Mouse (Mus musculus) thymus, adult 2 months (tissue): ENCODE data around the gene Gm12184. TPM values are rescaled to one million over a fixed set of nuclear protein-coding genes. Genes with fewer than 3 reads are reported as not detected.

ENCODE experiments used
- DNase-seq: peaks from one replicate; pipeline ENCODE4 v3.0.0; 2021
- H3K27ac ChIP-seq: fragments of 200-500 bp; 2 replicates; pipeline ENCODE4 v1.5.1; 2012; ENCODE audit warnings: low read length, control low read depth; ENCODE audit not compliant: control insufficient read depth, insufficient read depth
- H3K27me3 ChIP-seq: fragments of 200-500 bp; 2 replicates; pipeline ENCODE4 v1.6.1; 2012; ENCODE audit warnings: mild to moderate bottlenecking, low read length, moderate library complexity, mixed read lengths; ENCODE audit not compliant: control insufficient read depth, insufficient read depth
- H3K36me3 ChIP-seq: fragments of 200-500 bp; 2 replicates; pipeline ENCODE4 v1.6.1; 2012; ENCODE audit warnings: mild to moderate bottlenecking, low read length, moderate library complexity; ENCODE audit not compliant: control insufficient read depth, insufficient read depth
- H3K4me1 ChIP-seq: fragments of 200-500 bp; replicated peaks from 2 replicates; pipeline ENCODE4 v1.6.1; 2012; ENCODE audit warnings: low read length; ENCODE audit not compliant: control insufficient read depth, insufficient read depth
- H3K4me3 ChIP-seq: fragments of 200-500 bp; 2 replicates; pipeline ENCODE4 v1.5.1; 2012; ENCODE audit warnings: mild to moderate bottlenecking, low read length, control low read depth, moderate library complexity; ENCODE audit not compliant: control insufficient read depth, insufficient read depth
- CTCF ChIP-seq: fragments of 200-500 bp; IDR thresholded peaks from 2 replicates; pipeline ENCODE4 v1.5.1; 2012; ENCODE audit warnings: mild to moderate bottlenecking, control low read depth, low read length, moderate library complexity, borderline replicate concordance; ENCODE audit not compliant: control insufficient read depth, poor library complexity, insufficient read depth; ENCODE audit errors: extremely low read depth
- POLR2A ChIP-seq: fragments of 200-500 bp; IDR thresholded peaks from 2 replicates; pipeline ENCODE4 v1.6.1; 2012; ENCODE audit warnings: mild to moderate bottlenecking, low read length, control low read depth, moderate library complexity; ENCODE audit not compliant: control insufficient read depth, poor library complexity, insufficient read depth; ENCODE audit errors: extremely low read depth
- whole genome bisulfite sequencing: fragments of 180-500 bp; shearing (Covaris S2); methylation state at CpG from one replicate; pipeline ENCODE4 v1.1.7; 2018; 5-methylcytosine and 5-hydroxymethylcytosine counted together
- polyA plus RNA-seq: library from polyadenylated mRNA; depleted of rRNA; stranded (reverse); fragments of >200 nt; gene quantifications from 2 replicates; pipeline ENCODE4 v1.2.3, GENCODE M21; 2012

Gene Gm12184
- polyA plus RNA-seq, 1 experiment, result 8.1 TPM

DNA sequence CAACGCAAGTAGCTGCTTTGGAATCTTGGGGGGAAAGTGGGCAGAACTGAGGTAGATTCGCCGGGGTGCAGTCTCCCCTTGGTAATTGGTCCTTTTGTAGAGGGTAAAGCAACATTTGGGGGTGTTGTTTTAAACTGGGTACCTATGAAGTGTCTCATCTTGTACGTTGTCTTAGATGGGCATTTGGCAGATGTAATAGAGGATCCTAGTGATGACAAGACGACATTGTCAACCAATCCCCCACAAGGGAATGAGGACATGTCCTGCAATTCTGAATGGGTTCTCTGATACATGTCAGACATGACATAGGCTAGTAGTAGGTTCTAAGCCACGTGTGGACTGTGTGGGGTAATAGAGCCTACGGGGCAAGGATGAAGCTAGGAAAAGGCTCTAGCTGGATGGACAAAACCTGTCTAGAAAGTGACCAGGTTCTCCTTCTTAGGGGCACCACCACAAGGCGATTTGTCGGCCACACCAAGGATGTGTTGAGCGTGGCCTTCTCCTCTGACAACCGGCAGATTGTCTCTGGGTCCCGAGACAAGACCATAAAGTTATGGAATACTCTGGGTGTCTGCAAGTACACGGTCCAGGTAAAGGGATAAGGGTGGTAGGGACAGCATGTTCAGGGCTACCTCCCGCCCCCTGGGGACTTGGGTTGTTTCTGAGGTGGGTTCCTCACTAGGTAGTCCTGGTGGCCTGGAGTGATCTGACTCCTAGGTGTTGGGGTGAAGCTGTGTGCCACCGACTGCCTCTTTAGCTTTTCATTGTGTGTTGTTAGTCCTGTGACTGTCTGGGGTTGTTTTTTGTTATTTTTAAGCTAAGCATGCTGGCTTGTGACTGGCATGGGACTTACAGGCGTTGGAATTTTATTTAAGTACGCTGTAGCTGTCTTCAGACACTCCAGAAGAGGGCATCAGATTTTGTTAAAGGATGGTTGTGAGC is 24.4 kb downstream of the Gm12184 start:
- H3K4me3 ChIP-seq, result no peak overlapping the region
- DNase-seq, result no peak
- H3K36me3 ChIP-seq, result peaks cover 56% of the 10 kb centered on the region
- no peak overlapping the region for H3K27ac ChIP-seq
- peaks cover 9% of the 10 kb centered on the region for H3K4me1 ChIP-seq
- H3K27me3 ChIP-seq, result no peaks in the 10 kb centered on the region
- TF ChIP-seq CTCF, result no peak
- 80% methylated on average over 17 of the region's 17 CpGs for WGBS

DNA sequence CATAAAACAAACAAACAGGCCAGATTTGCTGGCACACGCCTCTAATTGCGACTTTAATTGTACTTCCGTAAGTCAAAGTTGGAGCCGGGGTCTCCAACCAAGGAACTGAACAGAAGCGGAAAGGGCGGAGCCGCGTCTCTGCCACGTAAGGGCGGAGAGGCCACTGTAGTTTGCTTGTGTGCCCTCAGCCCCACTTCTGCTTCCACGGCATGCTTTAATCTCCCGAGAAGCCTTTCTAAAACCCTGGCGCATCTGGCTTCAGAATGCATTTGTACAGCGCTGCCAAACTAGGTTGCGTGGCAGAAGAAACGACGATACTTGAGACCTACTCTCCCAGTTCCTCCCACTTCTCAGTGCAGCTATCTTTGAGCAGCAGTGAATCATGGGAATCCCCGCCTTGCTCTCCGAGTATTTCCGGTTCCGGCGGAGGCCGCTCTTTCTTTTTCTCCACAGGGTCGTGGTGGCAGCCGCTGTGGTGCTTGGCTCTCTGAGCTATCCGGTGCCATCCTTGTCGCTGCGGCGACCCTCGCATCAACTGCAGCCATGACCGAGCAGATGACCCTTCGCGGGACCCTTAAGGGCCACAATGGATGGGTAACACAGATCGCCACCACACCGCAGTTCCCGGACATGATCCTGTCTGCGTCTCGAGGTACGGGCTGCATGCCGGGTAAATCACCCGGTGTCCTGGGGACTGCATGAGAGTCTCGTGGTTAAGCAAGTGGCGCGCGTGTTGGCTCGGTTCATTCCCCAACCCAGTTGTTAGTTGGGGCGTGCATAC is 26.3 kb downstream of the Gm12184 start, which contains the start of gene Rack1:
TSS of gene Rack1 (plus strand) at position 412 of the 781 bp plus-strand sequence.
- no peak for TF ChIP-seq CTCF
- TF ChIP-seq POLR2A, result peak; percentile 72
- Histone ChIP-seq H3K36me3 (peaks cover 37% of the 10 kb centered on the region), H3K27ac (peak within 1 kb of the TSS; percentile 94), H3K4me1 (peaks cover 9% of the 10 kb centered on the region), H3K4me3 (peak within 1 kb of the TSS; percentile 94), H3K27me3 (no peaks in the 10 kb centered on the region)
- WGBS, result under 1% methylated on average over 47 of the region's 47 CpGs
- peak; percentile 87 for DNase-seq

DNA sequence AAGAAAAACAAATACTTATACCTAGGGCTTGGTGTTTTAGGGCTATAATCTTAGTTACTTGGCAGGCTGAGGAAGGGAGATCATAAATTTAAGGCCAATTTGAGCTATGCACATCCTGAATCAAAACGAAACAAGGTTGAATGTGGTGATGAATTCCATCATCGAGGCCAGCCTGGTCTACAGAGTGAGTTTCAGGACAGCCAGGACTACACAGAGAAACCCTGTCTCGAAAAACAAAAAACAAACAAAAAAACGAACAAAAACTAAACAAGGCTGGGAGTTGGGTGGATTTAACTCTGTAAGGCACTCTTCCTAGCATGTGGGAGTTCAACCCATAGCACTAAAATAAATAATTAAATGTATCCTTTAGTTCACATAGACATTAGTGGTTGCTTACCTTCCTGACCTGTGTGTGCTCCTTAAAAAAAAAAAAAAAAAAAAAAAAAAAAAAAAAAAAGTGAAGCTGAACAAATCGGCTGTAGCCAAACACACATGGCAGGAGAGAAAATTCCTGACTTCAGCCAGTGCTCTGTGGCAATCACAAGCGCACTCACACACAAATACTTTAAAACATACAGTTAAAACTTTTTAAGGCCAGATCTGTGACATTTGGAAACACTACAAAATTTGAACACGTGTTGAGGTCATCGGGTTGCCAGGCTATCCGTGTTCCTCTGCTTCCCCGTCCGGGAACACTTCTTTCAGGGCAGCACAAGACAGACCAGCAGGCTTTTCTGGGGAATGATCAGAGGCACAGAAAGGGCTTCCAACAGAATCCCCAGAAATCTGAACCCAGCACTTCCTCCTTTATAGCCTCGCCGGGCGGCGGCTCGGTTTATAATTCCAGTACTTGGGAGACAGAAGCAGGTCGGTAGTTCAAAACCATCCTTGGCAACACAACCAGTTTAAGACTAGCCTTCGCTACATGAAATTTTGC is 27.2 kb downstream of the Gm12184 start:
- H3K27ac ChIP-seq, result peak overlapping the region; percentile 94
- TF ChIP-seq CTCF, result no peak
- TF ChIP-seq POLR2A, result no peak
- H3K27me3 ChIP-seq, result no peaks in the 10 kb centered on the region
- WGBS, result 4% methylated on average over 18 of the region's 18 CpGs
- peak overlapping the region; percentile 94 for H3K4me3 ChIP-seq
- peaks cover 28% of the 10 kb centered on the region for H3K36me3 ChIP-seq
- peaks cover 9% of the 10 kb centered on the region for H3K4me1 ChIP-seq
- no peak for DNase-seq

DNA sequence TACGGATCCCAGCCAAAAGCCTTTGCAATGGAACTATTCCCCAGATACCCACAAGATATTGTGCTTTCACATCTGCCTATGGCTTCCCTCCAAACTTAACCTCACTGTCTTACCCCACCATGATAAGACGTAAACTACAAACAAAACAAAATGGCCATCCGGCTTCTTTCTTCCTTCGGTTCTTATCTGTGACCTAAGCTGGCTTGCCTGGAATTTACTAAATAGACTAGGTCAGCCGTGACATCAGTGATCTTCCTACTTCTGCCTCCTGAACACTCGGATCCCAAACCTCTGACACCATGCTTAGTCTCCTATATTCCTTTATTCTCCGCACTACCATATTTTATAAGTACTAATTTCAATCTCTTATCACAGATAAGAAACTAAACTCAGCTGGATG is 28.1 kb downstream of the Gm12184 start:
- H3K4me1 ChIP-seq, result peaks cover 9% of the 10 kb centered on the region
- H3K36me3 ChIP-seq, result peaks cover 19% of the 10 kb centered on the region
- no peak for DNase-seq
- H3K4me3 ChIP-seq, result no peak overlapping the region
- TF ChIP-seq POLR2A, result no peak
- TF ChIP-seq CTCF, result no peak
- WGBS, result 95% methylated on average over 7 of the region's 7 CpGs
- H3K27me3 ChIP-seq, result no peaks in the 10 kb centered on the region
- no peak overlapping the region for H3K27ac ChIP-seq

DNA sequence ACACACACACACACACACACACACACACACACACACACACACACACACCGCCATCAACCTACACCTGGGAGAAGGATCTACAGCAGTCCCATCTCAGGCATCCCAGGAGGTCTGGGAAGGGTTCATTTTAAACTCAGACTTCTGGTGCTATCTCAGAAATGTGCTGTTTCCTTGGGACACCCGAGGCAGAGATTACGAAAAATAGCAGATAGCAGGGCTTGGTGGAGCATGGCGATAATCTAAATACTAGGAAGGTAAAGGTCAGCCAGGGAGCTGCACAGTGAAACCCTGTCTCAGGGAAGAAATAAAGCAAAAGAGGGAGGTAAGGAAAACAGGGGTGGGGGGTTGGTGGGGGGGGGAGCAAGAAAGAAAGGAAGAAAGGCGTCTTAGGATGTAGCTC is 29.2 kb downstream of the Gm12184 start:
- no peak overlapping the region for H3K4me3 ChIP-seq
- H3K27me3 ChIP-seq, result no peaks in the 10 kb centered on the region
- peaks cover 8% of the 10 kb centered on the region for H3K36me3 ChIP-seq
- H3K4me1 ChIP-seq, result peaks cover 8% of the 10 kb centered on the region
- TF ChIP-seq CTCF, result no peak
- TF ChIP-seq POLR2A, result no peak
- H3K27ac ChIP-seq, result no peak overlapping the region
- no peak for DNase-seq
- WGBS, result 95% methylated on average over 5 of the region's 5 CpGs

DNA sequence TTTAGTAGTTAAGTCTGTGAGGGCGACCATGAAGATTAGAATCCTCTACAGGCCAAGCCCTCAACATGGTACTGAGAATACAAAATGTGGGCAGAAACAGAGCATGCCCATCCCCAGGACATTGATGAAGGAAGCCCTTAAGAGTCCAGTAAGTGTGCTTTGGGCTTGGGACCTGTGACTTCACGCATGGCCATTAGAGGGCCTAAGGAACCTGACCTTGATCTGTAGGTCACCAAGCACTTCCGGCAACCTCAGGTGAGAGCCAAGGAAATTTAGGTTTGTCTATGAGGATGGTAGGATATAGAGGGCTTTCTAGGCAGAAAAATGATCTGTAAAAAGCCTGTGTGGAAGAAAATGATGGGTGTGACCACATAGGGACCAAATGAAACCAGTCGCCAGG is 30.2 kb downstream of the Gm12184 start:
- TF ChIP-seq POLR2A (no peak), CTCF (no peak)
- no peak for DNase-seq
- no peaks in the 10 kb centered on the region for H3K36me3 ChIP-seq
- 93% methylated on average over 4 of the region's 4 CpGs for WGBS
- H3K27ac ChIP-seq, result no peak overlapping the region
- no peak overlapping the region for H3K4me3 ChIP-seq
- H3K27me3 ChIP-seq, result no peaks in the 10 kb centered on the region
- H3K4me1 ChIP-seq, result 0 out of 2 replicates have a peak, but pooled peaks cover 2% of the 10 kb centered on the region
